Mouse (Mus musculus): ENCODE measurements around the gene Cxcl2.
A peak's percentile ranks its signal among the peaks of the same experiment; 100 is the strongest.

Cxcl2 gene

DNA sequence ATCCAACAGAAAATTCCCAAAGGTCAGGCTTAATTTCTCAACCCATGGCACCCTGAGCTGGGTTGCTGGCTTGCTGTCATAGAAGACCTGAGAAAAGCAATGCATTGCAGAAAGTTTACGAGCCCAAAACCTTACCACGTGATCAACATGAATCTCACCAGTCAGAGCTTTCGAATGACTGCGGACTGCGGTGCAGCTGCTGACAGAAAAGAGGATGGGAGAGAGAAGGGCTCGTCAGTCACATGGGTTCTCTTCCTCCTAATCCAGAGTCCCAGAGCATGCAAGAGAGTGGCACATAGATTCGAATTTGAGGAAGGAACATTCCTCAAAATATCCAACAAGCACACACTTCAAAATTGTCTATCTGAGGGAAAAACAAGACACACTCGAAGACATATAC lies 9.4 kb upstream of the Cxcl2 start:
- DNase-seq (ENCODE audit: low spot score) = no peak

DNA sequence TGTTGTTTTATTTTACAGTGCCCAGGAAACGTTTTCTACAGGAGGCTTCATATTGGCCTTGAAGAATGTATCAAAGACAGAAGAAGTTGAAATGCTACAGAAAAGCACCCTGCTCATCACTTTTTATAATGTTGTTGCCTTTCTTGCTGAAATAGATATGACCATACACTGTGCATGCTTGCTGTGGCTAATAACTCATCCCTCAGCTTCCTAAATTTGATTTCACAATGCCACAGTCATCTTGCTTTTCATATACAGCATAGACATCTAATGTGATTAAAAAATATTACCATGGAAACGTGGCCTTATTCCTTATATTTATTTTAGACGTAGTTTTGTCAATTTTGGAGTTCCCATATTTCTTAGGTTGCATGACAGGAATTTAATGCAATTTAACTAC lies 6.2 kb upstream of the Cxcl2 start:
- no peak for DNase-seq (ENCODE audit: low spot score)

DNA sequence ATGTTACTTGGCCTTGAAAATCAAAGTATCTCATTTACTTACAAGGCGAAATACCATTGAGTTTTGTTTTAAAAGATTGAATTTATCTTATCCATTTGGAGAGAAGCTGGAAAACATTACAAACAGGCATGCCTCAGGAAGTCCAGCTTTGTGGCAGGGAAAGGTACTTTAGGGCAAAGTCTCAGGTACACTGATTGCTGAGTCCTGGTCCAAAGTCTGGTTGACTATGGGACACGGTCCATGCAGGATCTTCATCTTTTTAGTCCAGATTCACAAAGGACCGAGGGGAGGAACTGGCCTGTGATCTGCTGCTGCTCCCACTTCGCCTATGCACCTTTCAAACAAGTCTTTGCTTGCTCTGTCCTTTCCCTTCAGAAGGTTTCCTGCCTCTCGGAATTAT lies 4.4 kb upstream of the Cxcl2 start:
- no peak for DNase-seq (ENCODE audit: low spot score)

DNA sequence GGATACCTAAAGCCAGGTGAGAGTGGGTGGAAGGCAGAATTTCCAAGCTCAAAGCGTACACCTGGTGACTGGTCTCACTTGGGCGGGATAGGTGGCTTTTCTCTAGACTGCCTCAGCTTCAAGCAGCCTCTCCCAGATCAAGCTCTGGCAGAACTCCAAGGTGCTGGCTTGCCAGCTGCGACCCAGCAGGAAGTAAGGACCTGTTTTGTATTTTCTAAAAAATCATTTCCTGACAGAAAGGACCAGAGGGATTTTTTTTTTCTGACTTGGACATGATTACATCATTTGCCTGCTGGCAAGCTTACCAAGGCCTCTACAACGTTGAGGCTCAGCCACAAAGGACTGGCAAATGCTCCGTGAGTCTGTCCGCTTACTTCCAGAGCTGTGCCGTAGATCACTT lies 3.5 kb upstream of the Cxcl2 start:
- DNase-seq (ENCODE audit: low spot score) = no peak

DNA sequence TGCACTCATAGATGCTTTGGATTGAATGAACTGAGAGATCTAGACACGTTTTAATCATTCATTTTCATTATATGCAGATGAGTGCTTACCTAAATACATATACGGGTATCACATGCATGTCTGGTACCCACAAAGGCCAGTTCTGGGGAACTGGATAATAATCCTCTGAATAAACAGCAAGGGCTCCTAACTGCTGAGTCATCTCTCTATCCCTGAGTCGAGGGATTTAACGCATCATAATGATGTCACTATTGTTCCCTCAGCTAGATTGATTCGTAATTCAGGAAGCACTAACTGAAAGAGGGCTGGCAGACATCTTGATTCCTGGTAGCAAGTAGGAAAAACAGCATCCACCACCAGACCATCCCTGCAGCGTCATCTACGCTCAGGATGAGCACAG lies 3.0 kb upstream of the Cxcl2 start:
- no peak for DNase-seq (ENCODE audit: low spot score)

DNA sequence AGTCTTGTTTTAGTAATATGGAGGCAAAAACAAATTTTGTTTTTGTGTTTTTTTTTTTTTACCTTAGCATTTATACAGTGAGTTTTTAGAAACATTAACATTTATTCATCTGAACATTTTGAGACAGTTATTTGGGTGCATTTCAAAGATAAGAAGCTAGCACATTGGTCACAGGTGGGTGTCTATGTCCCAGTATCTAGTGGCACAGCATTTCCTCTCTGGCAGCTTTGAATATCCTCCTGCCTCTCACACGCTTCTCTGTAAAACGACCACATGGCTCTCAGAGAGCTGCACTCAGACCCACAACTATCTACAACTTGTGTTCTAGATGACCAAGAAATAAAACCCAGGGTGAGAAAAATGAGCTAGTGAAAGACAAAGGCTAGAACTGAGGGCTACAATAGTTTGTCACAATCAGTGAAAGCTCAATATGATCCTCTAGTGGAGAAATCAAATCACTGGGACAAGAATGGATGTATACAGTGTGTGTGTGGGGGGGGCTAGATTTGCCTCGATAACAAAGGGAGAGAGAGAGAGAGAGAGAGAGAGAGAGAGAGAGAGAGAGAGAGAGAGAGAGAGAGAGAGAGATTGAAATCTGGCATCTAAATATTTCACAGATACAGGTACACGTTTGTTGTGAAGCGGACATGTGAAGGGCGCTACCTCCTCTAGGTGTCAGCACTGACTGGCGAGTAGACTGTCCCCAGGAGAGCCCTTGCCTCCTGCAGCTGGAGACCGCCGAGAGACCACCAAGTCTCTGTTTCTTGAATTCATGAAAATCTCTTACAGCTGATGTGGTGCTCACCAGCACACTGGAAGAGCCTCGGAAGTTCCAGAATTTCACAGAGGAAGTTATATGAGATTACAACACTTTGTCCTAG lies 1.1 kb upstream of the Cxcl2 start:
- no peak for DNase-seq (ENCODE audit: low spot score)

DNA sequence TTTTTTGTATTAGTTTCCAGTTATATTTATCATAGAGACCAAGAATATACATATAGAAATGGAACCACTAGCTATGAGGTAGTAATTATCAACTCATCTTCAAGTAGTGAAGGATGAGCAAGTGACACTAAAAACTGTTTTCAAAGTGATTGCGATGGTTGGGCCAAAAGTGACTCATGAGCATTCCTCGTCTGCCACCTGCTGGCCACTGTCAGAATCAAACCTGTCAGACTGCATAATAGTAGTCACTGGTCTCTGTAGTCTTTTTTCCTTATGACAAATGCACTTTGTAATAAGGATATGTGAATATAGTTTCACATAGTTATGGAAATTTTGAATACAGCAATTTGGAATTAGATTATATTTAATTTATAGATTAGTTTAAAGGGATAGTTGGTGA lies 5.3 kb downstream of the Cxcl2 start:
- DNase-seq (ENCODE audit: low spot score) = peak; percentile 60

DNA sequence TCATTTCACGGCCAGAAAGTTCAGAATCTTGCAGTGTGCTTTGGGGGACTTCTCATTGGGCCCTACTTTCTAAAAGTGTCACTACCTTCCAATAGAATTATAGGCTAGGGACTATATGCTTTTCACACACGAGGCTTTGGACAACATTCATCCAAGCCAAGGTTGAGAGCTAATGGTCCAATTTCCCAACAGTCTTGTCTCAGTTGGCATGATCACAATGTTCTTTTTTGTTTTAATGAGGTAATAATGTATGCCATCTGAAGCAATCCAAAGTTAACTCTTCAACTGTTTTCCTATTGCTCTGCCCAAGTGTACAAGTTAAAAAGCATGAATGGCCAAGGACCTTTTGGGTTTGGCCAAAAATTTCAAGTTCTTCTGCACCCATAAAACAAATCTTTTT lies 15.8 kb downstream of the Cxcl2 start:
- no peak for DNase-seq (ENCODE audit: low spot score)

DNA sequence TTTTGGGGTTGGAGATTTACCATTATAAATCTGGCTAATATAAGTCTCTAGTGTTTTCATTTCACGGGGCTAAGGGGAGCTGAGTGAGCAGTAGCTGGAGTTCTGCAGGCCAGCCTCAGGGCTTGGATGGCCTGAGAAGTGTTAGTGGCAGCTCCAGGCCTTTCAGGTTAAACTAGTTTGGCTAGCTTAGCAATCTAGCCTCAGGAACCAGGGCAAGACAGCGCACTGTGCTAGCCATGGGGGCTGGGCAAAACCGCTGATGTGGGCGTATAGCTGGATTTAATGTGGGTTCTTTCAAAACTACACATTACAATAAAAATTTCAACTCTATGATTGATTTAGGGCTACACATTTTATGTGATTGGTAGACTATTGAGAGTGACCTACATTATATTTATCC lies 19.3 kb downstream of the Cxcl2 start:
- no peak for DNase-seq (ENCODE audit: low spot score)

DNA sequence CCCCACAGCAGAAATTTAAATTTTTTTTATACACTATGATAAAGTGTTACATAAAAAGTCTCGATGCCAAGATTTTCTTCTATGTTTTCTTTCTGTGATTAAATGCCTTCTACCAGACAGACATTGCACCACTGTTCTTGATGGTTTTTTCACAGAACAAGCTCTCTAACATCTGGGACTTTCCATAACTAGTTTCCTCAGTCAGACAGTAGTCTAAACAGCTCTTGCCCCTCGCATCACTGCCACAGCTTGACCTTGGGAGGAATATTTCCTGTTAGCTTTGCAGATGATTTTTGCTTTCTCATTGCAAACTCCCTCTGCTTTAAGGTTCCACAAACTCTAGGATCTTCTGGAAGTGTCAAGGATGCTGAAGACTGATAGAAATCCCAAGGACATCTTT lies 26.9 kb downstream of the Cxcl2 start:
- no peak for DNase-seq (ENCODE audit: low spot score)

DNA sequence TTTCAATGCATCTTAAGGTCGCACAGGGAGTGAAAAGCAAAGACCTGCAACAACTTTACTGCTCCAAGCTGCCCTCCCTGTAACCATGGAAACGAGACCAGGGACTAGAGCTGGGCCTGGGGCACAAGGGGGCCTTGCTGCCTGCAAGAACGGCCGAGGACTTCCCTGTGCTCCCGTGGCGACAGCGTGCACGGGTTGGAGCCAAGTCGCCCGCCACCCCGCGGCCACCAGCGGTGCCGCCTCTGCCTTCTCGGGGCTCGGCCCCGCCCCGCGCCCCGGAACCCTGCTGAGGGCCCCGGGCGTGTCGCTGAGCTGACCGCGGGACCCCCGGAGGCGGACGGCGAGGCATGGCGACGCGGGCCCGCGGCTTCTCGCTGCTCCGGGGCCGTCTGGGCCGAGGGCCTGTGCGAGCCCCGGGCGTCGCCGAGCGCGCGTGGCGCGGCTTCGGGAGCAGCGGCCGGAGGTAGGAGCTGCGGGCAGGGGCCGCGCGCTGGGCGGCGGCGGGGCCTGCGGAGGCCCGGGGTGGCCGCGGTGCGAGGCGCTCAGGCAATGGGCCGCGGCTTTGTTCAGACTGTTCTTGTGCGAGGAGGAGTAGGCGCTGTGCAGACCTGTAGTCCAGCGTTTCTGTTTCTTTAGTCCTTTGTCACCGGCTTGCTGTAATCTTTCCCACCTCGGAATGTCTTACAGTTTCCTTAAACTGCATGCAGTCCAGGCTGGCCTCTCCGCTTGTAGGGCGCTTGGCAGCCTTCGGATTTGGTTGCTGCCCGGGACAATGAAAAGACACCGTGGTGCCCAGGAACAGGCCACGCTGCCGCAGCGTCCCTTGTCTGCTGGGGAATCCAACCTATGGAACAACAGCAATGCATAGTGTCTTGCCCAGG lies 27.5 kb downstream of the Cxcl2 start, which contains the start of gene Mthfd2l:
Gene Mthfd2l (plus strand): TSS at position 147 of the 881 bp plus-strand sequence.
- peak; percentile 49 for DNase-seq (ENCODE audit: low spot score)

DNA sequence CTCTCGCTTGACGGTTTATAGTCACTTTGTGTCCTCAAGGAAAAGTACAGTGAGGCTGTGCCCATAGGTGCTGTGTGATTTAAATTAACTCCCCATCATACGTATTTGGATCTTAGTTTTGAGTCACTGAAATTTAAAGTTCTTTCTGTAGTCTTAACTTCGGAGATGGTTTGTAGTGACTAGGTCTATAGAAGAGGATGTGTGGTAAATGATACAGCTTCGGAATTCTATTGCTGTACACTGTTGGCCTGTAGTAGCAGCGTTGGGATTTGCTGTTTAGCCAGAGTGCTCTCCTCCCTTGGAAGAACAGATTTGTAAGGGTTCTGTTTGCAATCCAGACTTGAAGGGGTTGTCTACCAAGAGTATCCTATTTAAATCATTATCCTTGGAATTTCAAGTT lies 28.2 kb downstream of the Cxcl2 start:
- DNase-seq (ENCODE audit: low spot score) = no peak

DNA sequence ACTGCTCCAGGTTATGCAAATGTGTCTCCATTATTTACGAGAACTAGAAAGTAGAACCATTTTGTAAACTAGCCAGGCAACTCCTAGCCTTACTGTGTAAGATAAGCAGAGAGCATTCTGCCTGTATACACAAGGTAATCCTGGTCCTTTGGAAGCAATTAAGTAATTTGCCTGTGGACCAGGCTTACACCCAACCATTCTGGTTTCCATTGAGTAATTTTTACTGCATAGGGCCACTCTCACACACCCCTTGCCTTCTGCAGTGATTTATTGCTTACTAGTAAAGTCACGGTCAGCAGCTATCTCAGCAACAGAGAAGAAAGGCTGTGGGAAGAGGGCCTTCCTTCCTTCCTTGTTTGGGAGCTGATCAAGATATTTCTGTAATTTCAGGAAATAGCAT lies 33.0 kb downstream of the Cxcl2 start:
- no peak for DNase-seq (ENCODE audit: low spot score)

DNA sequence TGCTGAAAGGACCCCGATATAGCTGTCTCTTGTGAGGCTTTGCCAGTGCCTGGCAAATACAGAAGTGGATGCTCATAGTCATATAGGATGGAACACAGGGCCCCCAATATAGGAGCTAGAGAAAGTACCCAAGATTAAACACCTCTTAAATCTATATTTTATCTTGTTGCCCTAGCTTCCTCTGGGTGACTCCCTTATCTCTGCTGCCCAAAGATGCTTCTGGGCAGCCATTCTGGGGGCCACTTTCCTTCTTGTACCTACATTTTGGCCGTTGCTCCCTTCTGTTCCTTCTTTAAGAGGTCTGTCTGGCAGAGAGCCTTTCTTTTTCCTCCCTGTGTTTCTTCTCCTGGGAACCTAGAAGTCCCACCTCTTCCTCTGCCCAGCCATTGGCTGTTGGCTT lies 41.8 kb downstream of the Cxcl2 start:
- no peak for DNase-seq (ENCODE audit: low spot score)

DNA sequence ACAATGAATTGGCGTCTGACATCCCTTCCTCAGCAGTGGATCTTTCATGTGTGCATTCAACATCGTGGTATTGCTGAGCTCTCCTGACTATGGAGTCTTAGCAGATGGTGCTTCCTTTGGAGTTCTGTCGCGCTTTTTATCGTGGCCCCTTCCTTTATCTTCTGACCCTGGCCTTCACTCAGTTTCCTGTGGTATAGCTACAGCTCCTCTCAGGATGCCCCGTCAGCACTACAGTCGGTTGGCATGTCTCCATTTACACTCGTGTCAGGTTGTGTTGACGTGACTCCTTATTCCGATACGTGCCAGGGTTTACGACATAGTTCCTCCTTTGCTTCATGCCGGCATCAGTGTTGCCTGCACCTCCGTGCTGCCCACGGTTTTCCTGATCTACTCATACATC lies 45.8 kb downstream of the Cxcl2 start:
- DNase-seq (ENCODE audit: low spot score) = no peak

DNA sequence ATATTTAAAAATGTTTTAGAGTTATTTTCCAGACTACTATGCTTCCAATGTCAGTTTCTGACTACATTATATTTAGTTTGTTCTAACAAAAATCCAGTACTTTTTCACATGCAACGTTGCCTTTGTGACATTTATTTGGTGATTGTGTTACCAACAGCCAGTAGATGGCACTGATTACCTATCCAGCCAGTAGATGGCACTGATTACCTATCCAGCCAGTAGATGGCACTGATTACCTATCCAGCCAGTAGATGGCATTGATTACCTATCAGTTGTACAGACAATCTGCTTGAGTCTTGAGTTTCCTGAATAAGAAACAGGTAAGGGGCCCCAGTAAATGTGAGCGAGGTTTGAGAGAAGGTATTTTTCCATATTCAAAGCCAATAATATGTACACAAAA lies 47.8 kb downstream of the Cxcl2 start:
- no peak for DNase-seq (ENCODE audit: low spot score)

DNA sequence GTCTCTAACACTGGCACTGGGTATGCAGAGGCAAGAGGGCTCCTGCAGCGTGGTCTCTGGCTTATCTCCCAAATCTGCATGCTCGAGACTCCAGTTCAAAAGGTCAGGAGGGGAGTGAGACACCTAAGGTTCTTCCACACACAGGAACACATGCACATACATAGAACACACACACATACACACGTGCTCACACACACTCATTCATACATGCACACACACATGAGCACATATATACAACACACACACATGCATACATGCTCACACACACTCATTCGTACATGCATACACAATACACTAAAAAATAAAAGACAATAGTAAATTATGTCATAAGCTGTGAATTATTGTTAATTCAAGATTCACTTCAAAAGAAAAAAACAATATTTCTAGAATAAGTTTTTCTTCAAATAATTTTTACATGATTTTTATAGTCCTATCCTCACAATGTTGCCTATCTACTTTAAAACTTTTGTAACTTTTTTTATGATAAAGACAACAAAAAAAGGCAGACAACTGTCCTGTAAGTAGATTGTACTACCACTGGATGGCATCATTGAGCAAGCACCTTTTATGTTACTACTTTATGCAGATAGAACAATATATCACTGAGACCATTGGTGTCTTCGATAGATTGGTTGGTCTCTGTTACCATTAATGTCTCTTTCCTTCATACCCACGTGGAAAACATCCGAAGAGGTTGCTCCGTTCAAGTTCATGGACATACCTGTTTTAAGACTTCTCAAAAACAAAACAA lies 49.2 kb downstream of the Cxcl2 start:
- no peak for DNase-seq (ENCODE audit: low spot score)
